Mouse (Mus musculus): ENCODE measurements around the gene Gm17349. TPM values are rescaled to one million over a fixed set of nuclear protein-coding genes. Genes with fewer than 3 reads are reported as not detected.

Gene Gm17349
- total RNA-seq (2023) = 1 to 10 TPM; 6.1 to 6.7 TPM

GRCm38 (mm10) chr15:99705440-99706048 lies at the start of gene Gm17349:
Gene Gm17349 (minus strand): TSS chr15:99705490.

GRCm38 (mm10) chr15:99725341-99726155 lies 20.3 kb upstream of the Gm17349 start, which contains the start of gene Cox14:
Gene Cox14 (plus strand): TSS chr15:99725618.

GRCm38 (mm10) chr15:99717386-99718334 lies 12.4 kb upstream of the Gm17349 start, which contains the start of gene Gpd1:
Gene Gpd1 (plus strand): TSS chr15:99717515.

GRCm38 (mm10) chr15:99701999-99702900 lies 3.0 kb downstream of the Gm17349 start, which contains the start of gene Smarcd1:
Gene Smarcd1 (plus strand): TSS chr15:99702129.

GRCm38 (mm10) chr15:99670154-99670821 lies 35.0 kb downstream of the Gm17349 start, which contains the start of gene Asic1:
Gene Asic1 (plus strand): TSS chr15:99670368.

Other genes with a start within 250 kb of the Gm17349 start
- gene Nckap5l, start 247.7 kb downstream of the Gm17349 start, total RNA-seq (2023) = 1 to 10 TPM; 6.8 to 8.1 TPM
- 10 to 100 TPM in 1 of 2 experiments, 1 to 10 TPM in 1; 8.0 to 11.9 TPM for gene Bcdin3d, start 230.8 kb downstream of the Gm17349 start, total RNA-seq (2023)
- gene Faim2, start 177.3 kb downstream of the Gm17349 start, total RNA-seq (2023) = not detected
- gene Aqp2, start 126.4 kb downstream of the Gm17349 start, total RNA-seq (2023) = not detected
- gene Aqp5, start 114.7 kb downstream of the Gm17349 start, total RNA-seq (2023) = not detected
- gene Aqp6, start 104.1 kb downstream of the Gm17349 start, total RNA-seq (2023) = not detected
- 1 to 10 TPM; 4.6 to 6.1 TPM for gene Racgap1, start 53.8 kb downstream of the Gm17349 start, total RNA-seq (2023)
- gene Asic1, start 35.1 kb downstream of the Gm17349 start, total RNA-seq (2023) = not detected
- gene Smarcd1, start 3.4 kb downstream of the Gm17349 start, total RNA-seq (2023) = 10 to 100 TPM; 60.5 to 72.8 TPM
- gene Gpd1, start 12.0 kb upstream of the Gm17349 start, total RNA-seq (2023) = under 1 TPM; 0.67 to 0.98 TPM
- 10 to 100 TPM; 47.2 to 48.6 TPM for gene Cox14, start 20.1 kb upstream of the Gm17349 start, total RNA-seq (2023)
- 10 to 100 TPM; 56.3 to 59.3 TPM for gene Cers5, start 67.4 kb upstream of the Gm17349 start, total RNA-seq (2023)
- under 1 TPM; 0.47 to 0.78 TPM for gene Lima1, start 170.0 kb upstream of the Gm17349 start, total RNA-seq (2023)

Data from B cell, adult 67 days (primary cell).